Mouse (Mus musculus): ENCODE results near the gene Ntan1.
A peak's percentile ranks its signal among the peaks of the same experiment; 100 is the strongest.
"Not testable (repeated sequence)": the region's sequence is repeated elsewhere in the genome, so short reads cannot be mapped to it uniquely, and the experiment has no call there.

The Ntan1 gene

GRCm38 (mm10) chr16:13818560-13819393 lies at the start of gene Ntan1:
Gene Ntan1, plus strand, starts transcription at chr16:13818845.
- DNase-seq (ENCODE audit: low spot score) = peak; percentile 95

- DNase-seq (ENCODE audit: low spot score) = not testable (repeated sequence)
These were observed 47.0 kb upstream of the Ntan1 start for GRCm38 (mm10) chr16:13771603-13772002.

GRCm38 (mm10) chr16:13772051-13772450 lies 46.6 kb upstream of the Ntan1 start:
- DNase-seq (ENCODE audit: low spot score) = not testable (repeated sequence)

GRCm38 (mm10) chr16:13774011-13774410 lies 44.6 kb upstream of the Ntan1 start:
- DNase-seq (ENCODE audit: low spot score) = not testable (repeated sequence)

- not testable (repeated sequence) for DNase-seq (ENCODE audit: low spot score)
These were observed 44.0 kb upstream of the Ntan1 start for GRCm38 (mm10) chr16:13774651-13775050.

DNA sequence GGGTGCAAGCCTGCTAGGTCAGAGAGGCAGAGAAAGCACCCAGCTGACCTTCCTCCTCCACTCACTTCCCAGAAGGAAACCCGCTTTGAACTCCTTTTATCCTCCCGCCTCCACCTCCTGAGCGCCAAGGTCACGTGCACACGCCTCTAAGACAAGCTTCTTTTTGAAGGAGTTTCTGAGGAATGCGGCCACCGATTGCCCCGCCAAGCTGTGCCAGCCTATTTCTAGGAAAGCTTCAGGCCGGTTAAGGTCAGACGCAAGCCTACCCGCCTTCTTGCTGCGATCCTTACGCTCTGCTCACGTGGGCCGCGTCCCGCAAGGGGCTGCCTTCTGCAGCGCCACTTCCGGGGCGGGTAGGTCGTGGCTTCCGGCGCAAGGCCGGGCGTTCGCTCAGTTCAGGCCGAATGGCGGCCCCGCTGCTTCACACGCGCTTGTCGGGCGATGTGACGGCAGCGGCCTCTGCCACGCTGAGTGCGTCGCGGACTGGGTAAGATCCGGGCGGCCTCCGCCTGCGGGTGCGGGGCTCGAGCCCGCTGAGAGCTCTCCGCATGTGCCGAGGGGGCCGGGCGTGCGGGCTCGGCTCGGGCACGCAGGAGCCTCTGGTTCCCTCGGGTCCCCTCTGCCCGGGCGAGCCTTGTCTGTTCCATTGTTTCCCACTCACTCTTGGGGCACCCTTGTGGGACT lies 38.1 kb upstream of the Ntan1 start, which contains the start of gene Rrn3:
TSS of gene Rrn3 (plus strand) at position 356 of the 684 bp plus-strand sequence.
- peak; percentile 89 for DNase-seq (ENCODE audit: low spot score)

DNA sequence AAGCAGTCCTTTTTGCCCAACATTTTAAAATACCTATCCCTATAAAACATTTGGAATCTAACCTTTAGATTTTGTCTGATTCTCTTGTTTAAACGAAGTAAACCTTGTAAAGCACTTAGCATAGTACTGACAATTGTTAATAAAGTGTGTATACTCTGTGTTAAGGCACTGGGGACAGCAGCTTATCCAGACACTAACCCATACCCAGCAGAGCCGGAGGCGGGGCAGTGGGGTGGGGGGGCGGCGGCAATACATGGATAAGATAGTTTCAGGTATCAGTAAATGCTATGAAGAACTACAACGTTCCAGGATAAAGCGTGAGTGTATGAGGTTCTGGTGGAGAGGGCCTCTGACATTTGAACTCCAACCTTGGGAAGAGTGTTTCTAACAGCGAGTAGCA lies 37.4 kb upstream of the Ntan1 start:
- DNase-seq (ENCODE audit: low spot score) = no peak

DNA sequence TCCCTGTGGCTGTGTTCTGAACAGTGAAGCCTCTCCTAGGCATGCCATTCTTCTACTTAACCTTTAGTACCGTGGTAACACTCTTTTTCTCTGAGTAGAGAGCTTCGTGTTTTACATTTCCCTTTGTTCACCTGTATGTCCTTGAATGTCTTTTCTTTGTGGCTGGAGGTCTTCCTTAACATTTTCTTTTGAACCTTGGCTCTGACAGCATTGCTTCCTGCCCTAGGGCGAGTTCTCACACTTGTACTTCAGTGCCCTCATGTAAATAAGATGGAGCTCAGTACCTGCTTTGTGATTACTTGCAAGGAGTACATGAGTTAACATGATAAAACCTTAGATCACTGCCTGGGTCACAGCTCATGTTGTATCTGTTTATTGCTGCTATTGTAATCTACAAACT lies 32.7 kb upstream of the Ntan1 start:
- no peak for DNase-seq (ENCODE audit: low spot score)

GRCm38 (mm10) chr16:13793441-13793840 lies 25.2 kb upstream of the Ntan1 start:
- not testable (repeated sequence) for DNase-seq (ENCODE audit: low spot score)

- no peak for DNase-seq (ENCODE audit: low spot score)
These were observed 21.9 kb upstream of the Ntan1 start for GRCm38 (mm10) chr16:13796746-13797175.

DNA sequence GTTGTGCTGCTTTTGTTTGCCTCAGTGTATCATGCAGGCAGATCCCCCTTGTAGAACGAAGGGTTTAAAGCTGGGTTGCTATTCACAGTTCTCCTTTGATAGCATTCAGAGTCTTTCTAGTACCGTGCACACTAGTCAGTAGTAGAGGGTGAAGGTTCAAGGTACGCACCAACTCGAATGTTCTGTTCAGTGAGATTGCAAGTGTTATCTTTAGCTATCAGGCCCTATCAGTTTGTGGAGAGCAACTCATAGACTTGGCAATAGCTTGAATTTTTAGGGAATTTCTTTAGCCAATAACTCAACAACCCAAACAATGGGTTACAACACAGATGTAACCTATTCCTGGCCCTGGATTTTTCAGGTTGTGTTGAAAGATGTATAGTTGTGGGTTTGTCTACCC lies 17.4 kb upstream of the Ntan1 start:
- DNase-seq (ENCODE audit: low spot score) = no peak

DNA sequence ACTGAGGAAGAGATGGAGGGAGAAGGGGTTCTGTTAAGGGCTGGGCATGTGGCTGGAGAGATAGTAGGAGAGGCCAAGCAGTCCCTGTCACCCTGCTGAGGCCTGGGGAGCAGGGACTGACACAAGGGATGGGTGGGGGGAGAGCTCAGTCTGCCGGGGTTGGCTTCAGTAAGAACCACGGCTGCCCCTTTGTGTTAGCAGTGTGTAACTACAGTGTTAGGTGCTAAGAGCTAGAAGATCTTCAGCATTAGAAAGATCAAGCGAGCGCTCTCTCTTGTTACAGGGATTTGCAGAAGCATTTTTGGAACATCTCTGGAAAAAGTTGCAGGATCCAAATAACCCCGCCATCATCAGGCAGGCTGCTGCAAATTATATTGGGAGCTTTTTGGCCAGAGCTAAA lies 14.0 kb upstream of the Ntan1 start:
- no peak for DNase-seq (ENCODE audit: low spot score)

GRCm38 (mm10) chr16:13807616-13808015 lies 11.0 kb upstream of the Ntan1 start:
- DNase-seq (ENCODE audit: low spot score) = no peak

- DNase-seq (ENCODE audit: low spot score) = no peak
These were observed 10.2 kb upstream of the Ntan1 start for GRCm38 (mm10) chr16:13808410-13808809.

GRCm38 (mm10) chr16:13812152-13812551 lies 6.5 kb upstream of the Ntan1 start:
- DNase-seq (ENCODE audit: low spot score) = no peak

DNA sequence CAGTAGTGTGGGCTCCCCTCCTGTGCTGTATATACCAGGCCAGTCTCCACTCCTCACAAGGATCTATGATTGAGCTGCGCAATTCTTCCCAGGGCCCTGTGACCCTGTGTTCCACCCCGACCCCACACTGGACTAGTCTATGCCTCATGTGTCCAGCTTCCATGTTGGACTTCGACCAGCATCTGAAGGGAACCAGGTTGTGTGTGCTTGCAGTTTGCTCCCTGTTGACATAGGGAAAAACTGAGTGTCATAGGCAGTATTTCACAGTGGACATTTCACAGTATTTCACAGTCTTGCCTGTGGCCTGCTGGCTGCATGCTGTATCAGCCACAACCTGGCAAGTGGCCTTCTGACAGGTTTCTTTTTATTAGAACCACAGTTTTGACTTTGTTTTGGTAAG lies 5.4 kb upstream of the Ntan1 start:
- DNase-seq (ENCODE audit: low spot score) = no peak

DNA sequence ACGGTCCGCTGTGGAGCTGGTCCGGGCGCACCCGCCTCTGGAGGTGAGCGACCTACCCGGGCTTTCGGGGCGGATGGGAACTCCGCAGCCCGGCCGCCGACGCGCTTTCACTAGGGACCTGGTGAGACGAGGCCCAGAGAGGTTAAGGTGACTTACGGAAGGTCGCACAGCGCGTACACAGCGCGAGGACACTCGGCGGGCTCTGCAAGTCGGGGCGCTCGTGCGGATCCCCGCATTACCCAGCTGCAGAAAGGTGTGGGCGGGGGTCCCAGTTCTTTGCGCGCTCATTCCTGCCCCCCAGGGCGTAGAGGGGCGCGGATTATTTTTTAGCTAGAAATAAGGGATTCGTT lies 724 bp downstream of the Ntan1 start:
- no peak for DNase-seq (ENCODE audit: low spot score)

- DNase-seq (ENCODE audit: low spot score) = no peak
These were observed 1.3 kb downstream of the Ntan1 start for GRCm38 (mm10) chr16:13819806-13820500.

DNA sequence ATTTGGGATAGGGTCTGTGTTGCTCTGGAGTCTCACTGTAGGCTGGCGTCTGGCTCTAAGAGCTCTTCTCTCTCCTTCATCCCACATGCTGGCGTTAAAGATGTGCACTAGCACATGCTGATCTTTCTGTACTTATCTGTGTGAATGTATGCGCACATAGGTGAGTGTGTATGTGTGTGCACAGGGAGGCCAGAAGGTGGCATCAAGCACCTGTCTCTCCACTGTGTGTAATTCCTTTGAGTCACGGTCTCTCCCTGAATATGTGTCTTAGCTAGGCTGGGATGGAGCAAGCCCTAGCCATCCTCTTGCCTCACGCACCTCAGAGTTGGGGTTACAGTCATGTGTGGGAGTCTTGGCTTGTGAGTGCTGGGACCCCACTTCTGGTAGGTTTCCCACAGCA lies 2.1 kb downstream of the Ntan1 start:
- DNase-seq (ENCODE audit: low spot score) = no peak

GRCm38 (mm10) chr16:13825781-13826490 lies 7.3 kb downstream of the Ntan1 start:
- DNase-seq (ENCODE audit: low spot score) = no peak

DNA sequence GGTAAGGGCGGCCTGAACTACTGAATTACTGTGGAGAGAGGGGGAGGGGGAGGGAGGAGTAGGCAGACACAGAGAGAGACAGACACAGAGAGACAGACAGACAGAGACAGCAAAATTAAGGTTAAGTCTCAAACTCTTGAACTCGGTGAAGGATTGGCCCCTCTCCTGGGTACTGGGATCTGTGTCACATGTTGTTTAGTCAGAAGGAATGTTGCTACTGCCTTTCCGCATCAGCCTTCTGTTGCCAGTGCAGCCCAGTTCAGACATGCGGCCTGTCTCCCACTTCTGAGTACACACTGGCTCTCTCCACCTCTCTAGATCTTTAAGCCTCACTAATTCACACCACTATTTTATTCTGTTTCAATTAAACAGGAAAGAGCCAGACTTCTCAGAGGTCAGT lies 7.9 kb downstream of the Ntan1 start:
- no peak for DNase-seq (ENCODE audit: low spot score)

DNA sequence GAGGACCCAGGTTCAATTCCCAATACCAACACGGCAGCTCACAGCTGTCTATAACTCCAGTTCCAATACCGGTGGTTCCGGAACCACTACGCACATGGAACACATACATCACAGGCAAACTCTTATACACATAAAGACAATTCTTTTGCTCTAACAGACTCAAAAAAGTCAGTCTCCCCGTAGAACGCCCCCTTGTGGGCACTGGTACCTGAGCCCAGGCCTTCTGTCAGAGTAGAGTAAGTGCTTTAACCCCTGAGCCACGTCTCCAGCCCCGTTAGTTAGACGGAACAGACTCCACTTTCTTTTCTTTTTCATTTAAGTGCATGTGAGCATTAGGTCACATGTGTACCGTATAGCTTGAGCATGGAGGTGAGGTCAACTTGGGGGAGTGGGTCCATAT lies 11.8 kb downstream of the Ntan1 start:
- no peak for DNase-seq (ENCODE audit: low spot score)
